Mouse (Mus musculus) hindbrain, embryonic 11.5 days (tissue): ENCODE data around the gene Clba1. TPM values are rescaled to one million over a fixed set of nuclear protein-coding genes. Genes with fewer than 3 reads are reported as not detected.

ENCODE experiments used
- ATAC-seq: fragments of 200-750 bp; cut with Nextera tagmentation; 2 replicates; pipeline ENCODE4 v1.8.0; 2017; ENCODE audit warnings: mild to moderate bottlenecking, moderate TSS enrichment, moderate library complexity; ENCODE audit not compliant: low FRiP score
- DNase-seq: peaks from one replicate; pipeline ENCODE4 v3.0.0-alpha.2; 2015; ENCODE audit warnings: low spot score
- H3K27ac ChIP-seq: fragments of 300-500 bp; sonication (generic); 2 replicates; pipeline ENCODE4 v1.5.1; 2014; ENCODE audit warnings: mild to moderate bottlenecking, low read depth, low read length
- H3K27me3 ChIP-seq: fragments of 300-500 bp; sonication (generic); 2 replicates; pipeline ENCODE4 v1.6.1; 2014; ENCODE audit warnings: mild to moderate bottlenecking, low read length, moderate library complexity, mixed read lengths; ENCODE audit not compliant: control insufficient read depth, insufficient read depth
- H3K36me3 ChIP-seq: fragments of 300-500 bp; sonication (generic); 2 replicates; pipeline ENCODE4 v1.6.1; 2014; ENCODE audit warnings: mild to moderate bottlenecking, low read length, moderate library complexity, mixed read lengths; ENCODE audit not compliant: control insufficient read depth, insufficient read depth
- H3K4me1 ChIP-seq: fragments of 300-500 bp; sonication (generic); replicated peaks from 2 replicates; pipeline ENCODE4 v1.6.1; 2014; ENCODE audit warnings: low read length, mixed read lengths; ENCODE audit not compliant: control insufficient read depth, insufficient read depth
- H3K4me2 ChIP-seq: fragments of 300-500 bp; sonication (generic); replicated peaks from 2 replicates; pipeline ENCODE4 v1.6.1; 2014; ENCODE audit warnings: mild to moderate bottlenecking, low read depth, low read length
- H3K4me3 ChIP-seq: fragments of 300-500 bp; sonication (generic); 2 replicates; pipeline ENCODE4 v1.5.1; 2014; ENCODE audit warnings: low read depth, low read length
- H3K9ac ChIP-seq: fragments of 300-500 bp; sonication (generic); 2 replicates; pipeline ENCODE4 v1.6.1; 2014; ENCODE audit warnings: low read depth, low read length
- H3K9me3 ChIP-seq: fragments of 300-500 bp; sonication (generic); 2 replicates; pipeline ENCODE4 v1.6.1; 2016; ENCODE audit warnings: low read length; ENCODE audit not compliant: control insufficient read depth
- WGBS: fragments of 180-500 bp; shearing (Covaris S2); extraction: QIAGEN DNeasy Blood & Tissue Kit; methylation state at CpG from one replicate; pipeline ENCODE4 v1.1.7; 2014; 5-methylcytosine and 5-hydroxymethylcytosine counted together
- polyA plus RNA-seq: library from polyadenylated mRNA; unstranded; fragments of >200 nt; fragmentation: Nextera tagmentation; extraction: Ambion mirVana; gene quantifications from 2 replicates; pipeline ENCODE4 v1.2.1, GENCODE M21; 2014

Gene Clba1
- polyA plus RNA-seq, 1 experiment from 2014 or later = 15.4 TPM

- H3K4me1 ChIP-seq = no peaks in the 10 kb centered on the region
- DNase-seq (no peak), ATAC-seq (no peak)
- H3K9me3 ChIP-seq = no peaks in the 10 kb centered on the region
- no peak overlapping the region for H3K4me2 ChIP-seq
- H3K4me3 ChIP-seq = no peak overlapping the region
- WGBS = 93% methylated on average over 8 of the region's 8 CpGs
- H3K36me3 ChIP-seq = peaks cover 18% of the 10 kb centered on the region
- H3K27me3 ChIP-seq = no peaks in the 10 kb centered on the region
- H3K9ac ChIP-seq = no peak overlapping the region
- H3K27ac ChIP-seq = no peak overlapping the region
Observed at GRCm38 (mm10) chr12:112819057-112819662, 10.4 kb downstream of the Clba1 start.

- Histone ChIP-seq H3K4me2 (no peak overlapping the region), H3K4me3 (no peak overlapping the region), H3K27me3 (no peaks in the 10 kb centered on the region), H3K4me1 (no peaks in the 10 kb centered on the region), H3K9me3 (no peaks in the 10 kb centered on the region), H3K36me3 (peaks cover 21% of the 10 kb centered on the region), H3K27ac (no peak overlapping the region), H3K9ac (no peak overlapping the region)
- no peak for DNase-seq
- WGBS = 85% methylated on average over 12 of the region's 12 CpGs
- ATAC-seq = no peak
Observed at GRCm38 (mm10) chr12:112820401-112820999, 11.8 kb downstream of the Clba1 start.

GRCm38 (mm10) chr12:112821216-112821615, 12.5 kb downstream of the Clba1 start:
- ATAC-seq = no peak

GRCm38 (mm10) chr12:112821974-112822373, 13.2 kb downstream of the Clba1 start:
- H3K27ac ChIP-seq = no peak overlapping the region
- ATAC-seq (no peak), DNase-seq (no peak)
- H3K4me1 ChIP-seq = peaks cover 7% of the 10 kb centered on the region
- 85% methylated on average over 4 of the region's 4 CpGs for WGBS
- no peaks in the 10 kb centered on the region for H3K27me3 ChIP-seq
- H3K36me3 ChIP-seq = peaks cover 21% of the 10 kb centered on the region
- H3K9me3 ChIP-seq = no peaks in the 10 kb centered on the region
- H3K9ac ChIP-seq = no peak overlapping the region
- no peak overlapping the region for H3K4me3 ChIP-seq
- no peak overlapping the region for H3K4me2 ChIP-seq

More at GRCm38 (mm10) chr12:112821216-112821615, 12.5 kb downstream of the Clba1 start:
- H3K4me1 ChIP-seq = peaks cover 3% of the 10 kb centered on the region; the same call in 1 of the 2 replicates
- DNase-seq = no peak
- no peak overlapping the region for H3K4me2 ChIP-seq
- no peaks in the 10 kb centered on the region for H3K27me3 ChIP-seq
- H3K4me3 ChIP-seq = no peak overlapping the region
- H3K9me3 ChIP-seq = no peaks in the 10 kb centered on the region
- 94% methylated on average over 1 of the region's 1 CpGs for WGBS
- peaks cover 21% of the 10 kb centered on the region for H3K36me3 ChIP-seq
- H3K27ac ChIP-seq = no peak overlapping the region
- no peak overlapping the region for H3K9ac ChIP-seq

- Histone ChIP-seq H3K27ac (no peak overlapping the region), H3K9me3 (no peaks in the 10 kb centered on the region), H3K36me3 (peaks cover 23% of the 10 kb centered on the region), H3K4me2 (no peak overlapping the region), H3K4me3 (no peak overlapping the region), H3K27me3 (no peaks in the 10 kb centered on the region), H3K4me1 (peaks cover 12% of the 10 kb centered on the region), H3K9ac (no peak overlapping the region)
- DNase-seq (no peak), ATAC-seq (no peak)
- 88% methylated on average over 2 of the region's 2 CpGs for WGBS
Observed at GRCm38 (mm10) chr12:112822676-112823075, 13.9 kb downstream of the Clba1 start.

GRCm38 (mm10) chr12:112823221-112823620, 14.5 kb downstream of the Clba1 start:
- DNase-seq = no peak

GRCm38 (mm10) chr12:112825901-112826300, 17.2 kb downstream of the Clba1 start:
- Histone ChIP-seq H3K27me3 (no peaks in the 10 kb centered on the region), H3K9me3 (no peaks in the 10 kb centered on the region), H3K4me1 (peaks cover 21% of the 10 kb centered on the region), H3K9ac (0 out of 2 replicates have a peak overlapping the region, but pooled peaks have one; percentile 16), H3K4me2 (no peak overlapping the region), H3K27ac (no peak overlapping the region), H3K4me3 (no peak overlapping the region), H3K36me3 (peaks cover 14% of the 10 kb centered on the region; the same call in 1 of the 2 replicates)
- 91% methylated on average over 5 of the region's 5 CpGs for WGBS
- ATAC-seq (no peak), DNase-seq (no peak)

More at GRCm38 (mm10) chr12:112823221-112823620, 14.5 kb downstream of the Clba1 start:
- Histone ChIP-seq H3K4me2 (no peak overlapping the region), H3K27me3 (no peaks in the 10 kb centered on the region), H3K4me1 (peaks cover 17% of the 10 kb centered on the region), H3K9ac (no peak overlapping the region), H3K27ac (no peak overlapping the region), H3K36me3 (peaks cover 24% of the 10 kb centered on the region), H3K4me3 (no peak overlapping the region), H3K9me3 (no peaks in the 10 kb centered on the region)
- no peak for ATAC-seq
- WGBS = 87% methylated on average over 4 of the region's 4 CpGs

- H3K4me1 ChIP-seq = peaks cover 21% of the 10 kb centered on the region
- H3K27me3 ChIP-seq = no peaks in the 10 kb centered on the region
- H3K36me3 ChIP-seq = peaks cover 6% of the 10 kb centered on the region; the same call in 1 of the 2 replicates
- under 1% methylated on average over 45 of the region's 51 CpGs for WGBS
- DNase-seq (no peak), ATAC-seq (peak; percentile 77)
- peak overlapping the region; percentile 88 for H3K27ac ChIP-seq
- peak overlapping the region; percentile 97 for H3K9ac ChIP-seq
- peak overlapping the region; percentile 77 for H3K4me2 ChIP-seq
- peak overlapping the region; percentile 87 for H3K4me3 ChIP-seq
- no peaks in the 10 kb centered on the region for H3K9me3 ChIP-seq
Observed at GRCm38 (mm10) chr12:112828501-112829243, 19.9 kb downstream of the Clba1 start.
